Mouse (Mus musculus) heart, postnatal 0 days (tissue): ENCODE data around the gene Pitpnm3. TPM values are rescaled to one million over a fixed set of nuclear protein-coding genes. Genes with fewer than 3 reads are reported as not detected.

Experiments
- ATAC-seq: fragments of 200-750 bp; cut with Nextera tagmentation; 2 replicates; pipeline ENCODE4 v1.8.0; 2017; ENCODE audit warnings: low read depth, moderate number of reproducible peaks, moderate library complexity; ENCODE audit not compliant: insufficient read depth
- DNase-seq: peaks from one replicate; pipeline ENCODE4 v3.0.0-alpha.2; 2016; ENCODE audit warnings: low spot score
- H3K27ac ChIP-seq: fragments of 300-500 bp; sonication (generic); 2 replicates; pipeline ENCODE4 v1.5.1; 2014; ENCODE audit warnings: low read depth, mild to moderate bottlenecking
- H3K27me3 ChIP-seq: fragments of 300-500 bp; sonication (generic); 2 replicates; pipeline ENCODE4 v1.6.1; 2014; ENCODE audit warnings: low read length, mixed read lengths; ENCODE audit not compliant: control insufficient read depth, insufficient read depth
- H3K36me3 ChIP-seq: fragments of 300-500 bp; sonication (generic); replicated peaks from 2 replicates; pipeline ENCODE4 v1.6.1; 2014; ENCODE audit warnings: low read length, mixed read lengths; ENCODE audit not compliant: control insufficient read depth, insufficient read depth
- H3K4me1 ChIP-seq: fragments of 300-500 bp; sonication (generic); 2 replicates; pipeline ENCODE4 v1.6.1; 2014; ENCODE audit warnings: antibody characterized with exemption; ENCODE audit not compliant: control insufficient read depth, insufficient read depth
- H3K4me2 ChIP-seq: fragments of 300-500 bp; sonication (generic); 2 replicates; pipeline ENCODE4 v1.6.1; 2014; ENCODE audit warnings: low read depth, mild to moderate bottlenecking, low read length, moderate library complexity
- H3K4me3 ChIP-seq: fragments of 300-500 bp; sonication (generic); 2 replicates; pipeline ENCODE4 v1.5.1; 2014; ENCODE audit warnings: low read depth, low read length
- H3K9ac ChIP-seq: fragments of 300-500 bp; sonication (generic); replicated peaks from 2 replicates; pipeline ENCODE4 v1.6.1; 2014; ENCODE audit warnings: low read depth, low read length, mixed read lengths
- H3K9me3 ChIP-seq: fragments of 300-500 bp; sonication (generic); replicated peaks from 2 replicates; pipeline ENCODE4 v1.6.1; 2016; ENCODE audit warnings: low read length; ENCODE audit not compliant: control insufficient read depth
- CTCF ChIP-seq: IDR thresholded peaks from 2 replicates; pipeline ENCODE4 v1.5.1; 2016; ENCODE audit warnings: antibody characterized with exemption, control low read depth, low read depth
- EP300 ChIP-seq: IDR thresholded peaks from 2 replicates; pipeline ENCODE4 v1.6.1; 2016; ENCODE audit warnings: antibody characterized with exemption, low read depth
- WGBS: fragments of 180-500 bp; shearing (Covaris S2); extraction: QIAGEN DNeasy Blood & Tissue Kit; methylation state at CpG from one replicate; pipeline ENCODE4 v1.1.7; 2014; 5-methylcytosine and 5-hydroxymethylcytosine counted together
- polyA plus RNA-seq: library from polyadenylated mRNA; unstranded; fragments of >200 nt; fragmentation: Nextera tagmentation; extraction: Ambion mirVana; gene quantifications from 2 replicates; pipeline ENCODE4 v1.2.1, GENCODE M21; 2015
- total RNA-seq: library from RNA; depleted of rRNA; stranded (reverse); fragments of >200 nt; gene quantifications from 2 replicates; pipeline ENCODE4 v1.2.3, GENCODE M21; 2014; ENCODE audit warnings: low replicate concordance

Gene Pitpnm3
- total and polyA plus RNA-seq, 2 experiments from 2014 or later, result 0.38 to 1.0 TPM

GRCm38 (mm10) chr11:72025843-72026242 lies 109.7 kb downstream of the Pitpnm3 start:
- Histone ChIP-seq H3K4me1 (no peaks in the 10 kb centered on the region), H3K36me3 (no peaks in the 10 kb centered on the region), H3K27me3 (peaks cover 23% of the 10 kb centered on the region), H3K9ac (no peak overlapping the region), H3K4me3 (no peak overlapping the region), H3K4me2 (no peak overlapping the region), H3K27ac (no peak overlapping the region), H3K9me3 (no peaks in the 10 kb centered on the region)
- DNase-seq (no peak), ATAC-seq (no peak)
- TF ChIP-seq EP300 (no peak), CTCF (peak; percentile 42)
- 35% methylated on average over 5 of the region's 5 CpGs for WGBS

GRCm38 (mm10) chr11:72024193-72024781 lies 111.3 kb downstream of the Pitpnm3 start:
- DNase-seq (peak; percentile 46), ATAC-seq (no peak)
- Histone ChIP-seq H3K27me3 (peaks cover 13% of the 10 kb centered on the region; the same call in 1 of the 2 replicates), H3K4me2 (no peak overlapping the region), H3K4me1 (no peaks in the 10 kb centered on the region), H3K4me3 (no peak overlapping the region), H3K27ac (no peak overlapping the region), H3K36me3 (no peaks in the 10 kb centered on the region), H3K9ac (no peak overlapping the region), H3K9me3 (no peaks in the 10 kb centered on the region)
- 24% methylated on average over 5 of the region's 5 CpGs for WGBS
- TF ChIP-seq EP300, result no peak
- TF ChIP-seq CTCF, result peak; percentile 85

- DNase-seq (no peak), ATAC-seq (no peak)
- TF ChIP-seq EP300 (no peak), CTCF (peak; percentile 44)
- H3K4me2 ChIP-seq, result no peak overlapping the region
- H3K27me3 ChIP-seq, result peaks cover 6% of the 10 kb centered on the region; the same call in 1 of the 2 replicates
- no peaks in the 10 kb centered on the region for H3K9me3 ChIP-seq
- no peaks in the 10 kb centered on the region for H3K4me1 ChIP-seq
- H3K27ac ChIP-seq, result no peak overlapping the region
- no peaks in the 10 kb centered on the region for H3K36me3 ChIP-seq
- no peak overlapping the region for H3K4me3 ChIP-seq
- H3K9ac ChIP-seq, result no peak overlapping the region
- WGBS, result 47% methylated on average over 9 of the region's 10 CpGs
These were observed 112.0 kb downstream of the Pitpnm3 start for GRCm38 (mm10) chr11:72023581-72023980.

DNA sequence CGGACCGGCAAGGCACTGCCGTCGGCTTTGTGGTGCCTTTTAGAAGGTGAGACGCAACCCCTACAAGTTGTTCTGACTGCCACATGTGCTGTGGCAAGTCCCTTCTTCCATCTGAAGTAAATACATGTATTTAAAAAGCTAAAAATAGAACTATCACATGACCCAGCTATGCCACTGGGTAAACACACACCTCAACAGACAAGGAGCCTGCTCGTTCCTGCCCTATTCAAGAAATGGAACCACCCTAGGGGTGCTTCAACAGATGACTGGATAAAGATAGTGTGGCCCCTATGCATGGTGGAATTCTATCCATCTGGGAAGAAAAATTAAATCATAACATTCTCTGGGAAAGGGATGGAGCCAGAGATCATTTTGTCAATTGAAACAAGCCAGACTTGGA lies 112.8 kb downstream of the Pitpnm3 start:
- Histone ChIP-seq H3K9ac (no peak overlapping the region), H3K9me3 (no peaks in the 10 kb centered on the region), H3K4me2 (no peak overlapping the region), H3K27ac (no peak overlapping the region), H3K4me1 (no peaks in the 10 kb centered on the region), H3K27me3 (0 out of 2 replicates have a peak, but pooled peaks cover 5% of the 10 kb centered on the region), H3K36me3 (no peaks in the 10 kb centered on the region), H3K4me3 (no peak overlapping the region)
- WGBS, result 71% methylated on average over 6 of the region's 6 CpGs
- no peak for DNase-seq
- TF ChIP-seq CTCF, result no peak
- no peak for TF ChIP-seq EP300
- ATAC-seq, result no peak

GRCm38 (mm10) chr11:72021015-72021414 lies 114.6 kb downstream of the Pitpnm3 start:
- Histone ChIP-seq H3K4me2 (no peak overlapping the region), H3K4me1 (no peaks in the 10 kb centered on the region), H3K27ac (no peak overlapping the region), H3K4me3 (no peak overlapping the region), H3K36me3 (no peaks in the 10 kb centered on the region), H3K27me3 (no peaks in the 10 kb centered on the region), H3K9me3 (no peaks in the 10 kb centered on the region), H3K9ac (no peak overlapping the region)
- DNase-seq, result no peak
- TF ChIP-seq CTCF (no peak), EP300 (no peak)
- ATAC-seq, result no peak
- WGBS, result 32% methylated on average over 4 of the region's 4 CpGs

DNA sequence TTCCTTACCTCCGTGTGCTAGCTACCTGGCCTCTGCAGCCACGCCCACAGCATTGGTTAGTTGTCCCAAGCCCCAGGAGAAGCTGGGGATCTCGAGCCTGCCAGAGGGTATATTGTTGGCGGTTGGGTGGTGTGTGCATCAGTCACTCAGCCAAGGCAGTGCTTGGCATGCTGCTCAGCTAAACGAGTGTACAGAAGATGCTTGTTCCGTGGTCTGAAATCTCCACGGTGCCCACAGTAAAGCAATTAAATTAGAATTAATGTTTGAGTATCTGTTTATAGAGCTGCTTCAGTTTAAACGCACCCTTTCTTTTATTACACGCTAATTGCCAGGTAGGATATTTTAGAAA lies 118.4 kb downstream of the Pitpnm3 start:
- H3K27me3 ChIP-seq, result no peaks in the 10 kb centered on the region
- H3K27ac ChIP-seq, result no peak overlapping the region
- TF ChIP-seq CTCF, result no peak
- TF ChIP-seq EP300, result no peak
- ATAC-seq (no peak), DNase-seq (no peak)
- H3K4me2 ChIP-seq, result no peak overlapping the region
- no peak overlapping the region for H3K4me3 ChIP-seq
- no peaks in the 10 kb centered on the region for H3K36me3 ChIP-seq
- H3K4me1 ChIP-seq, result no peaks in the 10 kb centered on the region
- WGBS, result 76% methylated on average over 9 of the region's 9 CpGs
- H3K9me3 ChIP-seq, result no peaks in the 10 kb centered on the region
- no peak overlapping the region for H3K9ac ChIP-seq
